Mouse (Mus musculus) neural tube, embryonic 13.5 days (tissue): ENCODE measurements around the gene Paqr3. TPM values are rescaled to one million over a fixed set of nuclear protein-coding genes. Genes with fewer than 3 reads are reported as not detected.

Experiments used
- ATAC-seq: fragments of 200-750 bp; cut with Nextera tagmentation; 2 replicates; pipeline ENCODE4 v1.8.0; 2017; ENCODE audit warnings: low read depth, mild to moderate bottlenecking, moderate TSS enrichment, moderate library complexity
- H3K27ac ChIP-seq: fragments of 300-500 bp; sonication (generic); replicated peaks from 2 replicates; pipeline ENCODE4 v1.5.1; 2015; ENCODE audit warnings: moderate library complexity, mild to moderate bottlenecking, inconsistent platforms
- H3K27me3 ChIP-seq: fragments of 300-500 bp; sonication (generic); 2 replicates; pipeline ENCODE4 v1.6.1; 2015; ENCODE audit warnings: mild to moderate bottlenecking, inconsistent platforms
- H3K36me3 ChIP-seq: fragments of 300-500 bp; sonication (generic); 2 replicates; pipeline ENCODE4 v1.6.1; 2015; ENCODE audit warnings: mild to moderate bottlenecking, inconsistent platforms
- H3K4me1 ChIP-seq: fragments of 300-500 bp; sonication (generic); replicated peaks from 2 replicates; pipeline ENCODE4 v1.6.1; 2015; ENCODE audit warnings: inconsistent platforms
- H3K4me2 ChIP-seq: fragments of 300-500 bp; sonication (generic); 2 replicates; pipeline ENCODE4 v1.6.1; 2015; ENCODE audit warnings: inconsistent platforms, mild to moderate bottlenecking, moderate library complexity
- H3K4me3 ChIP-seq: fragments of 300-500 bp; sonication (generic); 2 replicates; pipeline ENCODE4 v1.5.1; 2015; ENCODE audit warnings: mild to moderate bottlenecking, inconsistent platforms
- H3K9ac ChIP-seq: fragments of 300-500 bp; sonication (generic); 2 replicates; pipeline ENCODE4 v1.6.1; 2015; ENCODE audit warnings: moderate library complexity, mild to moderate bottlenecking, inconsistent platforms
- H3K9me3 ChIP-seq: fragments of 300-500 bp; sonication (generic); 2 replicates; pipeline ENCODE4 v1.6.1; 2016; ENCODE audit warnings: inconsistent platforms
- WGBS: fragments of 180-500 bp; shearing (Covaris S2); methylation state at CpG from one replicate; pipeline ENCODE4 v1.1.7; 2015; 5-methylcytosine and 5-hydroxymethylcytosine counted together
- polyA plus RNA-seq: library from polyadenylated mRNA; unstranded; fragments of >200 nt; fragmentation: Nextera tagmentation; extraction: Ambion mirVana; gene quantifications from 2 replicates; pipeline ENCODE4 v1.2.1, GENCODE M21; 2015

Paqr3 gene
- polyA plus RNA-seq, 1 experiment from 2014 or later, result 18.6 TPM

GRCm38 (mm10) chr5:97099954-97100353 is 11.4 kb downstream of the Paqr3 start:
- Histone ChIP-seq H3K4me3 (no peak overlapping the region), H3K4me1 (no peaks in the 10 kb centered on the region), H3K27ac (no peak overlapping the region), H3K36me3 (peaks cover 79% of the 10 kb centered on the region), H3K27me3 (no peaks in the 10 kb centered on the region), H3K9ac (no peak overlapping the region), H3K9me3 (no peaks in the 10 kb centered on the region), H3K4me2 (no peak overlapping the region)
- 94% methylated on average over 8 of the region's 8 CpGs for WGBS
- no peak for ATAC-seq

GRCm38 (mm10) chr5:97097631-97098041 is 13.8 kb downstream of the Paqr3 start:
- H3K4me3 ChIP-seq, result no peak overlapping the region
- no peaks in the 10 kb centered on the region for H3K4me1 ChIP-seq
- no peaks in the 10 kb centered on the region for H3K27me3 ChIP-seq
- no peak overlapping the region for H3K27ac ChIP-seq
- WGBS, result 72% methylated on average over 9 of the region's 9 CpGs
- ATAC-seq, result no peak
- no peak overlapping the region for H3K4me2 ChIP-seq
- H3K9ac ChIP-seq, result no peak overlapping the region
- H3K9me3 ChIP-seq, result no peaks in the 10 kb centered on the region
- H3K36me3 ChIP-seq, result peaks cover 78% of the 10 kb centered on the region

- Histone ChIP-seq H3K9ac (no peak overlapping the region), H3K27ac (no peak overlapping the region), H3K4me2 (no peak overlapping the region), H3K4me3 (no peak overlapping the region), H3K4me1 (no peaks in the 10 kb centered on the region), H3K27me3 (no peaks in the 10 kb centered on the region), H3K36me3 (peaks cover 63% of the 10 kb centered on the region), H3K9me3 (no peaks in the 10 kb centered on the region)
- ATAC-seq, result no peak
- WGBS, result 60% methylated on average over 13 of the region's 13 CpGs
These were observed 16.1 kb downstream of the Paqr3 start for GRCm38 (mm10) chr5:97095335-97095734.

- ATAC-seq, result no peak
- WGBS, result 78% methylated on average over 8 of the region's 8 CpGs
- H3K9ac ChIP-seq, result no peak overlapping the region
- no peaks in the 10 kb centered on the region for H3K27me3 ChIP-seq
- H3K4me1 ChIP-seq, result no peaks in the 10 kb centered on the region
- no peak overlapping the region for H3K4me2 ChIP-seq
- H3K4me3 ChIP-seq, result no peak overlapping the region
- H3K27ac ChIP-seq, result no peak overlapping the region
- H3K36me3 ChIP-seq, result peaks cover 55% of the 10 kb centered on the region
- H3K9me3 ChIP-seq, result no peaks in the 10 kb centered on the region
These were observed 18.4 kb downstream of the Paqr3 start for GRCm38 (mm10) chr5:97092970-97093369.

GRCm38 (mm10) chr5:97090034-97090784 is 21.2 kb downstream of the Paqr3 start:
- WGBS, result 79% methylated on average over 6 of the region's 6 CpGs
- no peaks in the 10 kb centered on the region for H3K9me3 ChIP-seq
- H3K4me2 ChIP-seq, result no peak overlapping the region
- H3K4me3 ChIP-seq, result no peak overlapping the region
- H3K9ac ChIP-seq, result no peak overlapping the region
- ATAC-seq, result no peak; the same call in 1 of the 2 replicates
- H3K4me1 ChIP-seq, result no peaks in the 10 kb centered on the region
- no peaks in the 10 kb centered on the region for H3K27me3 ChIP-seq
- H3K36me3 ChIP-seq, result peaks cover 61% of the 10 kb centered on the region
- no peak overlapping the region for H3K27ac ChIP-seq

- Histone ChIP-seq H3K27ac (no peak overlapping the region), H3K27me3 (no peaks in the 10 kb centered on the region), H3K9ac (no peak overlapping the region), H3K4me2 (no peak overlapping the region), H3K36me3 (peaks cover 62% of the 10 kb centered on the region), H3K9me3 (no peaks in the 10 kb centered on the region), H3K4me3 (no peak overlapping the region), H3K4me1 (no peaks in the 10 kb centered on the region)
- no peak for ATAC-seq
- 95% methylated on average over 3 of the region's 3 CpGs for WGBS
These were observed 22.0 kb downstream of the Paqr3 start for GRCm38 (mm10) chr5:97089426-97089825.

- 92% methylated on average over 6 of the region's 6 CpGs for WGBS
- H3K36me3 ChIP-seq, result peaks cover 73% of the 10 kb centered on the region
These were observed 23.2 kb downstream of the Paqr3 start for GRCm38 (mm10) chr5:97088231-97088630.

GRCm38 (mm10) chr5:97087746-97088145 is 23.6 kb downstream of the Paqr3 start:
- H3K36me3 ChIP-seq, result peaks cover 70% of the 10 kb centered on the region

More at GRCm38 (mm10) chr5:97088231-97088630, 23.2 kb downstream of the Paqr3 start:
- Histone ChIP-seq H3K4me1 (no peaks in the 10 kb centered on the region), H3K9ac (no peak overlapping the region), H3K9me3 (no peaks in the 10 kb centered on the region), H3K4me2 (no peak overlapping the region), H3K27me3 (no peaks in the 10 kb centered on the region), H3K27ac (no peak overlapping the region), H3K4me3 (no peak overlapping the region)
- ATAC-seq, result no peak

GRCm38 (mm10) chr5:97087030-97087630 is 24.3 kb downstream of the Paqr3 start:
- no peaks in the 10 kb centered on the region for H3K9me3 ChIP-seq

More at GRCm38 (mm10) chr5:97087746-97088145, 23.6 kb downstream of the Paqr3 start:
- Histone ChIP-seq H3K27ac (no peak overlapping the region), H3K27me3 (no peaks in the 10 kb centered on the region), H3K4me3 (no peak overlapping the region), H3K9ac (no peak overlapping the region), H3K4me2 (no peak overlapping the region), H3K9me3 (no peaks in the 10 kb centered on the region), H3K4me1 (no peaks in the 10 kb centered on the region)
- no peak for ATAC-seq
- WGBS, result 95% methylated on average over 16 of the region's 16 CpGs

GRCm38 (mm10) chr5:97085071-97085470 is 26.3 kb downstream of the Paqr3 start:
- no peak for ATAC-seq
- H3K4me3 ChIP-seq, result no peak overlapping the region
- H3K9me3 ChIP-seq, result no peaks in the 10 kb centered on the region
- WGBS, result 96% methylated on average over 6 of the region's 6 CpGs
- H3K4me2 ChIP-seq, result no peak overlapping the region
- H3K36me3 ChIP-seq, result peaks cover 65% of the 10 kb centered on the region
- H3K27ac ChIP-seq, result no peak overlapping the region
- H3K4me1 ChIP-seq, result no peaks in the 10 kb centered on the region
- H3K27me3 ChIP-seq, result no peaks in the 10 kb centered on the region
- no peak overlapping the region for H3K9ac ChIP-seq

More at GRCm38 (mm10) chr5:97087030-97087630, 24.3 kb downstream of the Paqr3 start:
- Histone ChIP-seq H3K27ac (no peak overlapping the region), H3K4me2 (no peak overlapping the region), H3K4me3 (no peak overlapping the region), H3K27me3 (no peaks in the 10 kb centered on the region), H3K36me3 (peaks cover 70% of the 10 kb centered on the region), H3K4me1 (no peaks in the 10 kb centered on the region), H3K9ac (no peak overlapping the region)
- no peak for ATAC-seq
- 92% methylated on average over 24 of the region's 24 CpGs for WGBS

GRCm38 (mm10) chr5:97084541-97084940 is 26.9 kb downstream of the Paqr3 start:
- H3K9ac ChIP-seq, result no peak overlapping the region
- ATAC-seq, result no peak
- no peaks in the 10 kb centered on the region for H3K9me3 ChIP-seq
- H3K4me1 ChIP-seq, result no peaks in the 10 kb centered on the region
- no peak overlapping the region for H3K27ac ChIP-seq
- H3K4me2 ChIP-seq, result no peak overlapping the region
- H3K36me3 ChIP-seq, result peaks cover 61% of the 10 kb centered on the region
- no peaks in the 10 kb centered on the region for H3K27me3 ChIP-seq
- WGBS, result 93% methylated on average over 4 of the region's 4 CpGs
- H3K4me3 ChIP-seq, result no peak overlapping the region

GRCm38 (mm10) chr5:97083701-97084100 is 27.7 kb downstream of the Paqr3 start:
- Histone ChIP-seq H3K27ac (no peak overlapping the region), H3K36me3 (peaks cover 59% of the 10 kb centered on the region), H3K9me3 (no peaks in the 10 kb centered on the region), H3K9ac (no peak overlapping the region), H3K4me3 (no peak overlapping the region), H3K4me2 (no peak overlapping the region), H3K4me1 (no peaks in the 10 kb centered on the region), H3K27me3 (no peaks in the 10 kb centered on the region)
- WGBS, result 90% methylated on average over 6 of the region's 6 CpGs
- ATAC-seq, result no peak
